Mouse (Mus musculus) spleen, embryonic (tissue): Measurements from ENCODE around the gene Zfp386.

Source experiments
- CTCF ChIA-PET: fragments of 350-600 bp; sonication (Branson Sonifier 250); formaldehyde crosslinking; loops from one replicate; lab custom pipeline; 2022; lab: Charles Lee

Zfp386 gene

GRCm38 (mm10) chr12:116089836-116090235 is 42.3 kb downstream of the Zfp386 start:
- CTCF ChIA-PET = no interaction called here

GRCm38 (mm10) chr12:116094765-116095555 is 47.4 kb downstream of the Zfp386 start:
- CTCF ChIA-PET = no interaction called here

GRCm38 (mm10) chr12:116096361-116096904 is 48.9 kb downstream of the Zfp386 start:
- CTCF ChIA-PET = no interaction called here

- CTCF ChIA-PET = no interaction called here
These were observed 49.6 kb downstream of the Zfp386 start for GRCm38 (mm10) chr12:116097166-116097565.

- CTCF ChIA-PET = no interaction called here
These were observed 54.4 kb downstream of the Zfp386 start for GRCm38 (mm10) chr12:116101945-116102344.

- CTCF ChIA-PET = no interaction called here
These were observed 62.2 kb downstream of the Zfp386 start for GRCm38 (mm10) chr12:116109451-116110353.

GRCm38 (mm10) chr12:116111007-116111694 is 63.6 kb downstream of the Zfp386 start:
- CTCF ChIA-PET = no interaction called here
